Mouse (Mus musculus): ENCODE results near the gene Coch.
"Not testable (repeated sequence)": the region's sequence is repeated elsewhere in the genome, so short reads cannot be mapped to it uniquely, and the experiment has no call there.

Coch gene

GRCm38 (mm10) chr12:51593229-51594029, at the start of gene Coch:
Coch (plus strand) TSS chr12:51593341.
- peak; percentile 17 for DNase-seq (ENCODE audit: low read depth, low spot score)

GRCm38 (mm10) chr12:51543402-51543960, 49.7 kb upstream of the Coch start:
- DNase-seq (ENCODE audit: low read depth, low spot score) = no peak

DNA sequence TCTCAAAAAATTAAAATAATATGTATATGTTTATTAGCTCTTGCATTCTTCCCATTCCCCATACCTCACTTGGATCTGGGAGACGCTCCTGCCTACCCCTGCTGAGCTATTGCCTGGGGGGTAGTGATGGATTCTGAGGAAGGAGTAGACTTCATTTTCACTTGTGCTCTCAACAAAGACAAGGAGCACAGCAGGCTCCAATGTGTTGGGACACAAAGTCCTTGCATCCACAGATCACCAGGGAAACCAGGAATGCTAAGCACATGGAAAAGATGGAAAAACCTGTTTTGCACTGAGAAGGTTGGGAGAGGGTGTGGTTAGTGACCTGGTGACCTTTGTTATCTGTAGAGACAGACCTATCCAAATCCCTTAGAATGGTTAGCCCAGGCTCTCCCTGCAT, 38.1 kb upstream of the Coch start:
- DNase-seq (ENCODE audit: low read depth, low spot score) = no peak

- DNase-seq (ENCODE audit: low read depth, low spot score) = no peak
Measured at GRCm38 (mm10) chr12:51561416-51561815, 31.7 kb upstream of the Coch start.

DNA sequence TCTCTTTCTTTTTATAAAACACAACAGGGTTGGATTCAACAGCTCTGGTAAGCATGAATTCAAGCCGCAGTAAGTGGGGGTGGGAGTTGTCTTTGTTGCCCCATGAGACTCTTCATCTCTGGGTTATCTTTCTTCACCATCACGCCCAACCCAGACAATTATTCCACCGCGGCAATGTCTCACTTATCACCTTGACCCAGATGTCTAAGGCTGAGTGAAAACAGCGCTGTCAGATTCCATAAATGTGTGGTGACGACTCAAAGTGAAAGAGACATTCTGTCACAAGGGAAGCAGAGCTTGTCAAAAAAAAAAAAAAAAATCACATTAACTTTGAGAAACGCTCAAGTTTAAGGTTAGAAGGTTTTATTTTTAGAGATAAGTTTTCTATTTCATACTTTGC, 25.9 kb upstream of the Coch start:
- DNase-seq (ENCODE audit: low read depth, low spot score) = no peak

GRCm38 (mm10) chr12:51569472-51569871, 23.7 kb upstream of the Coch start:
- DNase-seq (ENCODE audit: low read depth, low spot score) = no peak

DNA sequence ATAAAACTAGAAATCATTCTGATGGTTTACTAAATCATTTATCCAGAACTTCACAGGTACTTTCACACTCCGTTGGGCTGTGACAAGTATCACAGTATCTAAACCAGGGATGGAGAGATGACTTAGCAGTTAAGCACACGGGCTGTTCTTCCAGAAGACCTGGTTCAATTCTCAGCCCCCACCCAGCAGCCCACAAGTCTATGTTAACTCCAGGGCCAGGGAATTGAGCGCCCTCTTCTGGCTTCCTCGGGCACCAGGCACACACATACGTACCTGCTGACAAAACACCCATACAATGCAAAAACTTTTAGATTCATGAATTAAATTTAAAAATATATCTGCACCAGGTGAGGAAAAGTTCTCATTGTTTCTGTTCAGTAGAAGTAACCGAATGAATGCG, 23.2 kb upstream of the Coch start:
- no peak for DNase-seq (ENCODE audit: low read depth, low spot score)

GRCm38 (mm10) chr12:51572651-51573050, 20.5 kb upstream of the Coch start:
- no peak for DNase-seq (ENCODE audit: low read depth, low spot score)

DNA sequence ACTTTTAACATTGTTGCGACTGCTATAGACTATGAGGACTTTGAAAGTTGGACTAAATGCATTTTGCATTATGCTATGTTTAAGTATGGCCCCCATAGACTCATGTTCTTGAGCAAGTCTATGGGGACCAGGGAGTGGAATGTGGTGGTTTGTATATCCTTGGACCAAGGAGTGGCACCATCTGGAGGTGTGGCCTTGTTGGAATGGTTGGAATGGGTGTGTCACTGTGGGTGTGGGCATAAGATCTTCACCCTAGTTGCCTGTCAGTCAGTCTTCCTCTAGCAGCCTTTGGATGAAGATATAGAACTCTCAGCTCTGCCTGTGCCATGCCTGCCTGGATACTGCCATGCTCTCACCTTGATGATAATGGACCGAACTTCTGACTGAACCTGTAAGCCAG, 15.3 kb upstream of the Coch start:
- DNase-seq (ENCODE audit: low read depth, low spot score) = not testable (repeated sequence)

DNA sequence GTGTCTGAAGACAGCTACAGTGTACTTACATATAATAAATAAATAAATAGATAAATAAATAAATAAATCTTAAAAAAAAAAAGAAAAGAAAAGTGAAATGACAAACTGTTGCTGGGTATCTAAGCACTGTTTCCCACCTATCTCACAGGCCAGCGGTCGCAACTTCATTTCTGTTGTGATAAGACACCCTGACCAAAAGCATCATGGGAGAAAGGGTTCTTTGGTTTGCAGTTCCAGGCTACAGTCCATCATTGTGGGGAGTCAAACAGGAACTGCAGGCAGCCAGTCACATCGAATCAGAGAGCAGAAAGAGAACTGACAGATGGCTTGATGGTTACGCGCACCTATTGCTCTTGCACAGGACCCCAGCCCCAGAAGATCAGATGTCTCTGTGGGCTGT, 3.9 kb upstream of the Coch start:
- no peak for DNase-seq (ENCODE audit: low read depth, low spot score)

GRCm38 (mm10) chr12:51591921-51592320, 1.2 kb upstream of the Coch start:
- no peak for DNase-seq (ENCODE audit: low read depth, low spot score)

- DNase-seq (ENCODE audit: low read depth, low spot score) = no peak
Measured at GRCm38 (mm10) chr12:51592888-51593228, 283 bp upstream of the Coch start.

GRCm38 (mm10) chr12:51594030-51594470, 909 bp downstream of the Coch start:
- no peak for DNase-seq (ENCODE audit: low read depth, low spot score)

DNA sequence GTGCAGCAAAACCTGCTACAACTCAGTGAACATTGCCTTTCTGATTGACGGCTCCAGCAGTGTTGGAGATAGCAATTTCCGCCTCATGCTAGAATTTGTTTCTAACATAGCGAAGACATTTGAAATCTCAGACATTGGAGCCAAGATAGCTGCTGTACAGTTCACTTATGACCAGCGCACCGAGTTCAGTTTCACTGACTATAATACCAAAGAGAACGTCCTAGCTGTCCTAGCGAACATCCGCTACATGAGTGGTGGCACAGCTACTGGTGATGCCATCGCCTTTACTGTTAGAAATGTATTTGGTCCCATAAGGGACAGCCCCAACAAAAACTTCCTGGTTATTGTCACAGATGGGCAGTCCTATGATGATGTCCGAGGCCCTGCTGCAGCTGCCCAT, 10.2 kb downstream of the Coch start:
- no peak for DNase-seq (ENCODE audit: low read depth, low spot score)

GRCm38 (mm10) chr12:51606138-51606537, 13.0 kb downstream of the Coch start:
- DNase-seq (ENCODE audit: low read depth, low spot score) = no peak

DNA sequence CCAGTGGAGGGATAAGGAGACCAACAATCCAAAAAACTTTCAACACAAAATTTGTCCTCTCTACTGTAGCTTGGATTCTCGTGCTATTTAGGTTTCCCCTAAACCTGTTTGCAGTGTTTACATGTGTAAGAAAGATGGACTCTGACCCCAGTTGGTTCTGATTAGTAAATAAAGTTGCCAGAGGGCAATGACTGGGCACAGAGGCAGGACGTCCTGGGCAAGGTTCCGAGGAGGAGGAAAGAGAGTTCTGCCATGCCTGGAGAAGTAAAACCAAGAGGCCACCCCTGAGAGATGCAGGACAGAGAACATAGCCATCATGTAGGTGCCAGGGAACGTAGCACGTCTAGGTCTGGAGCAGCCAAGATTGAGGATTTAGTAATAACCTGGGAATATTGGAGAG, 19.2 kb downstream of the Coch start:
- DNase-seq (ENCODE audit: low read depth, low spot score) = no peak

GRCm38 (mm10) chr12:51620572-51620971, 27.4 kb downstream of the Coch start:
- no peak for DNase-seq (ENCODE audit: low read depth, low spot score)

DNA sequence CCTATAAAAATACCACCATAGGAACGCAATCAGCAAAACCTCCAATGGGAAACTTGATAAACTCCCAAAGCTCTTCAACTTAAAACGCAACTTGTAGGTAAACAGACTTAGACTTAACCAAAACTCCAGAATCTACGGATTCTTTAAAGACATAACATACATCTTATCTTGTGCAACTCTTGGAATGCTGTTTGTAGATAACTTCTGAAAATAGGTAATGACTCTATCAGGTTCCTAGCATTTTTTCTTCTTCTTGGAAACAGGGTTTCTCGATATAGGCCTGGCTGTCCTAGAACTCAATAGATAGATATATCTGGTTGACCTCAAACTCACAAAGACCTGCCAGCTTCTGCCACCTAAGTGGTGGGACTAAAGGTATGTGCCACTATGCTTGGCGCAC, 28.0 kb downstream of the Coch start:
- no peak for DNase-seq (ENCODE audit: low read depth, low spot score)

DNA sequence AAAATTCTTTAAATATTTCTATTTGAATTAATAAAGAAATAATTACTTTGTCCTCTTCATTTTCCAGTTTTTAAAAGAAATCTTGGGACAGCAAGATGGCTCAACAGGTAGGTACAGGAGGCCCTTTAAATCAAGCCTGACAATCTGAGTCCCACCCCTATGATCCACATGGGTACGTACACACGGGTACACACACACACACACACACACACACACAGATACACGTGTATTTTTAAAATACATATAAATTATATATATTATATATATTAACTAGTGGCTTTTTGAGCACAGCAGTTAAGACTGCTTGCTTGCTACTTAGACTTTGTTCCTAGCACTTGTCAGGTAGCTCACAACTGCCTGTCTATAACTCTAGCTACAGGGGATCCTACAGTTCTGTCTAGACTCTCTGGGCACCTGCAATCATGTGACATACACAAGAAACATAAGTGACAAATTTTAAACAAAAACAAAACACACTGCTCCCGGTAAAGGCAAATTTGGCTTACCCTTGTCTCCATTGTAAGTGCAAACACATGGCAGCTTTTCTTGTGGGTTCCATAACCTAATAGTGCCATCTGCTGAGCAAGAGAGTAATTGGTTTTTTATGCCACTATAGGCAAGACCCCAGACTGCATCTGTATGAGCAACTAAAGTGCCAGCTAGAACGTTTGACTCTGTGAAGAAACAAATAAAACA, 29.7 kb downstream of the Coch start:
- no peak for DNase-seq (ENCODE audit: low read depth, low spot score)

DNA sequence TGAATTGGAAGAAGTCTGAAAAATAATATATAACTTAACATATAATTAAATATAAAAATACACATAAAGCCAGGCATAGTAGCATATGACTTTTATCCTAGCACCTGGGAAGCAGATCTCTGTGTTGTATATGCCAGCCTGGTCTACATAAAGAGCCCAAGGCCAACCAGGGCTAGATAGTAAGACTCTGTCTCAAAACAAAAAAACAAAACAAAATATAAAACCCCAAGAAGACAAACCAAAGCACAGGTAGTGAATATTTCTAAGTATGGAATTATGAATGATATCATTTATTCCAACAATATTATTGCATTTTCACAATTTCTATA, 30.2 kb downstream of the Coch start:
- no peak for DNase-seq (ENCODE audit: low read depth, low spot score)

DNA sequence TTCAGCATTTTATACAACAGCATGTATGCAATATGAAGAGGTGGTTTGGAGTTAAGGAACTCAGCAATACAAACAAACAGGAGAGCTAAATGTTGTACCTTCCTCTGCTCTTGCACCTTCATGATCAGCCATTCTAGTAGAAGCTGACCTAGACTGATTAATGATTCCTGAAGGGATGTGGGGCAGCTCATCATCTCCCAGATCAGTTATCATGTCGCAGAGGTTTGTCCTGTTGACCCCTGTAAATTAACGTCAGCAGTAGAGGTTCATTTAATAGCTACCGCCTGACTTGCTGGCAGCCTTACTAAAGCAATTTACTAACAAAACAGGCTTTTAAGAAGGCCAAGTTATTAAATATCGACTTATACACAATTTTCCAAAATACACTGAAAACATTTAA, 40.3 kb downstream of the Coch start:
- no peak for DNase-seq (ENCODE audit: low read depth, low spot score)

GRCm38 (mm10) chr12:51636260-51636659, 43.1 kb downstream of the Coch start:
- DNase-seq (ENCODE audit: low read depth, low spot score) = no peak
